In the genomic region with DNA sequence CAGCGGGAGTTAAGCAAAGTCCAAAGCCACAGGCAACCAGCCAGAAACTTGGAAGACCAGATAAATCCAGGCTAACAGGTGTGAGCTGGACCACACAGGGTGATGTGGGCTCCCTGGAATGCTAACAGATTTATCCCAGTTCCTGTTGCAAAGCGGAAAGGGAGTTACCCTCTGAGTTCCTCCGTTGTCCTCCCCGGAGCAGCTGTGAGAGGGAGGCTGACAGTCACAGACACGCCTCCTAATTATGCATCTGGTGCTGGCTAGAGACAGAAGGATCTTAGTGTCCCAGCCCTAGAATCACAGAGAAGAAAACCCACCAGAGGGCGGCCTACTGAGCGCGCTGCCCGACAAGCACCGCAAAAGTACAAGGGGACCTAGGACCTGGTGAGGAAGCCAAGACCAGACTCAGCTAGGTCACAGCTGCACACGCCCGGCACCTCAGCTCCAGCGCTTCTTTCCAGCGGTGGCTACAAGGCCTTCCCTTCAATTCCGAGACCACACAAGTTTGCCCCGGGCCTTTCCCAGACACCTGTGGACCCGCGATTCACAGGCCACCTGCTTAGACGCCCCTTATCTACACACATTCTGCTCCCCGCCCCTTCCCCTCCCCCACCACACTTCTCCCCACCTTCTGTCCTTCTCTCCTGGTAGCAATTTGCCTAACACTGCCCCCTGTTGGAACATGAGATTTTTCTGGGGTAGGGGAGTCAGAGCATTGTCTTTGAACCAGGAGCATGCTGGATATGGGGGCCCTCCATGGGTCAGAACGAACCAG, we compare ENCODE assay signal across 8 mouse cellular contexts. TPM values are rescaled to one million over a fixed set of nuclear protein-coding genes. Genes with fewer than 3 reads are reported as not detected.
A peak's percentile ranks its signal among the peaks of the same experiment; 100 is the strongest.
DNase-seq lines count a peak whose midpoint lies in the region; ATAC-seq and TF ChIP-seq lines count a peak whose summit lies in the region.

No protein-coding gene starts in this region.

- H3K4me3 ChIP-seq in forebrain, embryonic 16.5 days (replicated peaks; ENCODE audit: low read length), result peak overlapping the region; percentile 14
- H3K4me3 ChIP-seq in liver, embryonic 15.5 days (replicated peaks), result no peak overlapping the region
- H3K4me3 ChIP-seq in olfactory bulb, adult 2 months (ENCODE audit: insufficient read depth, low read depth, low read length), result peak overlapping the region; percentile 32

- intact Hi-C loops in heart, postnatal 36 days (cut with DNase I), result no loop called here

- peak overlapping the region; percentile 46 for H3K4me2 ChIP-seq in forebrain, embryonic 16.5 days (ENCODE audit: low read length)
- H3K4me2 ChIP-seq in liver, embryonic 15.5 days, result peak overlapping the region; percentile 49

- ATAC-seq in forebrain, embryonic 16.5 days, result peak; percentile 88
- ATAC-seq in liver, embryonic 15.5 days (ENCODE audit: insufficient read depth), result no peak

- no peak overlapping the region for H3K27ac ChIP-seq in forebrain, embryonic 16.5 days (ENCODE audit: low read length)
- no peak overlapping the region for H3K27ac ChIP-seq in liver, embryonic 15.5 days (replicated peaks)
- H3K27ac ChIP-seq in olfactory bulb, adult 2 months (ENCODE audit: insufficient read depth, low read depth, low read length), result no peak overlapping the region

- no peaks in the 10 kb centered on the region for H3K36me3 ChIP-seq in forebrain, embryonic 16.5 days (ENCODE audit: control insufficient read depth, insufficient read depth)
- H3K36me3 ChIP-seq in liver, embryonic 15.5 days (replicated peaks), result no peaks in the 10 kb centered on the region

- H3K9me3 ChIP-seq in forebrain, embryonic 16.5 days (ENCODE audit: control insufficient read depth, low read length), result no peaks in the 10 kb centered on the region
- no peaks in the 10 kb centered on the region for H3K9me3 ChIP-seq in liver, embryonic 15.5 days (replicated peaks)

- TF ChIP-seq CTCF in olfactory bulb, adult 2 months (IDR thresholded peaks at IDR 0.05; ENCODE audit: insufficient read depth, low read depth, low read length), result no peak

- peak; percentile 15 to 25 for DNase-seq in cerebellum, adult 18-20 months
- no peak for DNase-seq in cerebellum, adult 11-12 months
- DNase-seq in heart, postnatal 36 days, result peak; percentile 9 to 26
- peak; percentile 61 for DNase-seq in layer of hippocampus, adult 11-12 months (ENCODE audit: low spot score)
- peak; percentile 50 for DNase-seq in thymus, postnatal 4 days

- no peak for TF ChIP-seq POLR2A in olfactory bulb, adult 2 months (IDR thresholded peaks at IDR 0.05; ENCODE audit: insufficient read depth, low read depth, low read length)

- 0 out of 2 replicates have a peak overlapping the region, but pooled peaks have one; percentile 23 for H3K9ac ChIP-seq in forebrain, embryonic 16.5 days (replicated peaks; ENCODE audit: low read depth, low read length)
- H3K9ac ChIP-seq in liver, embryonic 15.5 days, result no peak overlapping the region

- 4% methylated on average over 21 of the region's 21 CpGs for WGBS in forebrain, embryonic 16.5 days
- 4% methylated on average over 21 of the region's 21 CpGs for WGBS in liver, embryonic 15.5 days (ENCODE audit: insufficient replicate concordance)
- WGBS in olfactory bulb, adult 2 months, result 4% methylated on average over 21 of the region's 21 CpGs

- no peaks in the 10 kb centered on the region for H3K27me3 ChIP-seq in forebrain, embryonic 16.5 days (replicated peaks; ENCODE audit: control insufficient read depth, insufficient read depth, low read length)
- no peaks in the 10 kb centered on the region for H3K27me3 ChIP-seq in liver, embryonic 15.5 days

- peaks cover 17% of the 10 kb centered on the region for H3K4me1 ChIP-seq in forebrain, embryonic 16.5 days (replicated peaks; ENCODE audit: control insufficient read depth, insufficient read depth, low read length)
- H3K4me1 ChIP-seq in liver, embryonic 15.5 days (replicated peaks), result no peaks in the 10 kb centered on the region
- H3K4me1 ChIP-seq in olfactory bulb, adult 2 months (ENCODE audit: control insufficient read depth, insufficient read depth, low read length), result peaks cover 17% of the 10 kb centered on the region

RNA-seq across cellular contexts. Expression of a gene that starts 32.8 kb away (rescaled TPM):
- polyA plus RNA-seq in forebrain, embryonic 16.5 days (2015; fragmentation: Nextera tagmentation; extraction: Ambion mirVana), result 9.5 and 9.9 TPM in 2 replicates
- total RNA-seq in heart, postnatal 36 days (2021), result 1 to 10 TPM; 3.5 to 3.6 TPM
- polyA plus RNA-seq in liver, embryonic 15.5 days (2015; fragmentation: Nextera tagmentation; extraction: Ambion mirVana), result 5.0 and 5.2 TPM in 2 replicates
- not detected in 2 replicates for polyA plus RNA-seq in olfactory bulb, adult 2 months (2012; ENCODE audit: insufficient read depth, insufficient read length, low replicate concordance, missing spikeins)
